Mouse (Mus musculus) midbrain, embryonic 13.5 days (tissue): ENCODE measurements around the gene Zcchc10. TPM values are rescaled to one million over a fixed set of nuclear protein-coding genes. Genes with fewer than 3 reads are reported as not detected.
"Not testable (repeated sequence)": the region's sequence is repeated elsewhere in the genome, so short reads cannot be mapped to it uniquely, and the experiment has no call there.

Experiments used
- ATAC-seq: fragments of 200-750 bp; cut with Nextera tagmentation; 2 replicates; pipeline ENCODE4 v1.8.0; 2017; ENCODE audit warnings: mild to moderate bottlenecking, moderate TSS enrichment, moderate library complexity
- H3K27ac ChIP-seq: fragments of 300-500 bp; sonication (generic); 2 replicates; pipeline ENCODE4 v1.5.1; 2015; ENCODE audit warnings: inconsistent platforms, mild to moderate bottlenecking, moderate library complexity
- H3K27me3 ChIP-seq: fragments of 300-500 bp; sonication (generic); 2 replicates; pipeline ENCODE4 v1.6.1; 2015; ENCODE audit warnings: mild to moderate bottlenecking, inconsistent platforms
- H3K36me3 ChIP-seq: fragments of 300-500 bp; sonication (generic); 2 replicates; pipeline ENCODE4 v1.6.1; 2015; ENCODE audit warnings: mild to moderate bottlenecking, inconsistent platforms
- H3K4me1 ChIP-seq: fragments of 300-500 bp; sonication (generic); replicated peaks from 2 replicates; pipeline ENCODE4 v1.6.1; 2015; ENCODE audit warnings: inconsistent platforms
- H3K4me2 ChIP-seq: fragments of 300-500 bp; sonication (generic); replicated peaks from 2 replicates; pipeline ENCODE4 v1.6.1; 2015; ENCODE audit warnings: moderate library complexity, mild to moderate bottlenecking, inconsistent platforms
- H3K4me3 ChIP-seq: fragments of 300-500 bp; sonication (generic); replicated peaks from 2 replicates; pipeline ENCODE4 v1.5.1; 2015; ENCODE audit warnings: mild to moderate bottlenecking, inconsistent platforms
- H3K9ac ChIP-seq: fragments of 300-500 bp; sonication (generic); replicated peaks from 2 replicates; pipeline ENCODE4 v1.6.1; 2015; ENCODE audit warnings: mild to moderate bottlenecking, inconsistent platforms
- H3K9me3 ChIP-seq: fragments of 300-500 bp; sonication (generic); 2 replicates; pipeline ENCODE4 v1.6.1; 2016; ENCODE audit warnings: mild to moderate bottlenecking, inconsistent platforms
- WGBS: fragments of 180-500 bp; shearing (Covaris S2); methylation state at CpG from one replicate; pipeline ENCODE4 v1.1.7; 2015; 5-methylcytosine and 5-hydroxymethylcytosine counted together
- polyA plus RNA-seq: library from polyadenylated mRNA; unstranded; fragments of >200 nt; fragmentation: Nextera tagmentation; extraction: Ambion mirVana; gene quantifications from 2 replicates; pipeline ENCODE4 v1.2.1, GENCODE M21; 2015

Zcchc10 gene
- polyA plus RNA-seq, 1 experiment from 2014 or later = 17.0 TPM

GRCm38 (mm10) chr11:53301167-53301515 lies 23.3 kb upstream of the Zcchc10 start:
- no peak for ATAC-seq
- Histone ChIP-seq H3K9ac (peak overlapping the region; percentile 72), H3K4me3 (peak overlapping the region; percentile 99), H3K36me3 (peaks cover 2% of the 10 kb centered on the region; the same call in 1 of the 2 replicates), H3K4me1 (peaks cover 33% of the 10 kb centered on the region), H3K27me3 (no peaks in the 10 kb centered on the region), H3K27ac (peak overlapping the region; percentile 96), H3K9me3 (no peaks in the 10 kb centered on the region), H3K4me2 (peak overlapping the region; percentile 85)
- 55% methylated on average over 9 of the region's 9 CpGs for WGBS

- ATAC-seq = no peak
- Histone ChIP-seq H3K9ac (no peak overlapping the region), H3K4me1 (peaks cover 10% of the 10 kb centered on the region), H3K9me3 (no peaks in the 10 kb centered on the region), H3K27me3 (no peaks in the 10 kb centered on the region), H3K36me3 (no peaks in the 10 kb centered on the region), H3K27ac (no peak overlapping the region), H3K4me2 (no peak overlapping the region), H3K4me3 (no peak overlapping the region)
- WGBS = 84% methylated on average over 14 of the region's 14 CpGs
These were observed 20.2 kb upstream of the Zcchc10 start for GRCm38 (mm10) chr11:53304044-53304840.

- no peak for ATAC-seq
- no peaks in the 10 kb centered on the region for H3K27me3 ChIP-seq
- no peaks in the 10 kb centered on the region for H3K9me3 ChIP-seq
- H3K4me3 ChIP-seq = no peak overlapping the region
- 90% methylated on average over 2 of the region's 2 CpGs for whole genome bisulfite sequencing
- no peaks in the 10 kb centered on the region for H3K36me3 ChIP-seq
- no peak overlapping the region for H3K27ac ChIP-seq
- no peak overlapping the region for H3K4me2 ChIP-seq
- H3K4me1 ChIP-seq = no peaks in the 10 kb centered on the region
- H3K9ac ChIP-seq = no peak overlapping the region
These were observed 17.5 kb upstream of the Zcchc10 start for GRCm38 (mm10) chr11:53306965-53307364.

GRCm38 (mm10) chr11:53307558-53308065 lies 16.9 kb upstream of the Zcchc10 start:
- ATAC-seq = no peak
- Histone ChIP-seq H3K4me2 (no peak overlapping the region), H3K36me3 (no peaks in the 10 kb centered on the region), H3K27me3 (no peaks in the 10 kb centered on the region), H3K9me3 (no peaks in the 10 kb centered on the region), H3K9ac (no peak overlapping the region), H3K27ac (no peak overlapping the region), H3K4me1 (no peaks in the 10 kb centered on the region), H3K4me3 (no peak overlapping the region)
- 71% methylated on average over 10 of the region's 10 CpGs for WGBS

GRCm38 (mm10) chr11:53308251-53308864 lies 16.1 kb upstream of the Zcchc10 start:
- H3K4me3 ChIP-seq = no peak overlapping the region
- no peaks in the 10 kb centered on the region for H3K4me1 ChIP-seq
- no peaks in the 10 kb centered on the region for H3K9me3 ChIP-seq
- no peak overlapping the region for H3K9ac ChIP-seq
- no peaks in the 10 kb centered on the region for H3K36me3 ChIP-seq
- no peaks in the 10 kb centered on the region for H3K27me3 ChIP-seq
- H3K27ac ChIP-seq = no peak overlapping the region
- no peak overlapping the region for H3K4me2 ChIP-seq
- ATAC-seq = no peak

GRCm38 (mm10) chr11:53308884-53309310 lies 15.6 kb upstream of the Zcchc10 start:
- no peak overlapping the region for H3K4me2 ChIP-seq
- WGBS = 82% methylated on average over 2 of the region's 2 CpGs
- H3K27me3 ChIP-seq = no peaks in the 10 kb centered on the region
- no peak for ATAC-seq
- H3K9ac ChIP-seq = no peak overlapping the region
- H3K9me3 ChIP-seq = no peaks in the 10 kb centered on the region
- H3K4me3 ChIP-seq = no peak overlapping the region
- no peaks in the 10 kb centered on the region for H3K4me1 ChIP-seq
- no peak overlapping the region for H3K27ac ChIP-seq
- H3K36me3 ChIP-seq = no peaks in the 10 kb centered on the region

GRCm38 (mm10) chr11:53311385-53311784 lies 13.1 kb upstream of the Zcchc10 start:
- Histone ChIP-seq H3K9me3 (no peaks in the 10 kb centered on the region), H3K4me2 (no peak overlapping the region), H3K9ac (no peak overlapping the region), H3K4me3 (no peak overlapping the region), H3K4me1 (no peaks in the 10 kb centered on the region), H3K27me3 (no peaks in the 10 kb centered on the region), H3K27ac (no peak overlapping the region), H3K36me3 (no peaks in the 10 kb centered on the region)
- no peak for ATAC-seq
- WGBS = 25% methylated on average over 1 of the region's 1 CpGs

GRCm38 (mm10) chr11:53312823-53313222 lies 11.7 kb upstream of the Zcchc10 start:
- not testable (repeated sequence) for H3K4me1 ChIP-seq, H3K4me2 ChIP-seq, H3K4me3 ChIP-seq, H3K36me3 ChIP-seq, H3K27me3 ChIP-seq, ATAC-seq, H3K9ac ChIP-seq, H3K27ac ChIP-seq, H3K9me3 ChIP-seq
- WGBS = 87% methylated on average over 1 of the region's 1 CpGs

GRCm38 (mm10) chr11:53314770-53315173 lies 9.7 kb upstream of the Zcchc10 start:
- H3K27me3 ChIP-seq = no peaks in the 10 kb centered on the region
- H3K9ac ChIP-seq = no peak overlapping the region
- H3K36me3 ChIP-seq = no peaks in the 10 kb centered on the region
- H3K27ac ChIP-seq = no peak overlapping the region
- WGBS = 67% methylated on average over 1 of the region's 1 CpGs
- H3K9me3 ChIP-seq = no peaks in the 10 kb centered on the region
- H3K4me1 ChIP-seq = no peaks in the 10 kb centered on the region
- ATAC-seq = no peak
- H3K4me2 ChIP-seq = no peak overlapping the region
- no peak overlapping the region for H3K4me3 ChIP-seq

GRCm38 (mm10) chr11:53316996-53317395 lies 7.5 kb upstream of the Zcchc10 start:
- Histone ChIP-seq H3K27me3 (no peaks in the 10 kb centered on the region), H3K4me1 (no peaks in the 10 kb centered on the region), H3K9me3 (no peaks in the 10 kb centered on the region), H3K36me3 (no peaks in the 10 kb centered on the region), H3K27ac (no peak overlapping the region), H3K9ac (no peak overlapping the region), H3K4me2 (no peak overlapping the region), H3K4me3 (no peak overlapping the region)
- ATAC-seq = no peak
- WGBS = 57% methylated on average over 6 of the region's 6 CpGs

GRCm38 (mm10) chr11:53318041-53318440 lies 6.4 kb upstream of the Zcchc10 start:
- Histone ChIP-seq H3K4me1 (no peaks in the 10 kb centered on the region), H3K27ac (no peak overlapping the region), H3K9ac (no peak overlapping the region), H3K4me2 (no peak overlapping the region), H3K27me3 (no peaks in the 10 kb centered on the region), H3K9me3 (no peaks in the 10 kb centered on the region), H3K36me3 (no peaks in the 10 kb centered on the region), H3K4me3 (no peak overlapping the region)
- no peak for ATAC-seq
- 92% methylated on average over 7 of the region's 7 CpGs for WGBS

- not testable (repeated sequence) for H3K9ac ChIP-seq, H3K4me3 ChIP-seq, H3K4me1 ChIP-seq, ATAC-seq, H3K4me2 ChIP-seq, H3K36me3 ChIP-seq, H3K9me3 ChIP-seq, H3K27me3 ChIP-seq, H3K27ac ChIP-seq
- WGBS = 87% methylated on average over 3 of the region's 3 CpGs
These were observed 5.9 kb upstream of the Zcchc10 start for GRCm38 (mm10) chr11:53318568-53318967.
